Mouse (Mus musculus): ENCODE results near the gene Cd79b.

The Cd79b gene

DNA sequence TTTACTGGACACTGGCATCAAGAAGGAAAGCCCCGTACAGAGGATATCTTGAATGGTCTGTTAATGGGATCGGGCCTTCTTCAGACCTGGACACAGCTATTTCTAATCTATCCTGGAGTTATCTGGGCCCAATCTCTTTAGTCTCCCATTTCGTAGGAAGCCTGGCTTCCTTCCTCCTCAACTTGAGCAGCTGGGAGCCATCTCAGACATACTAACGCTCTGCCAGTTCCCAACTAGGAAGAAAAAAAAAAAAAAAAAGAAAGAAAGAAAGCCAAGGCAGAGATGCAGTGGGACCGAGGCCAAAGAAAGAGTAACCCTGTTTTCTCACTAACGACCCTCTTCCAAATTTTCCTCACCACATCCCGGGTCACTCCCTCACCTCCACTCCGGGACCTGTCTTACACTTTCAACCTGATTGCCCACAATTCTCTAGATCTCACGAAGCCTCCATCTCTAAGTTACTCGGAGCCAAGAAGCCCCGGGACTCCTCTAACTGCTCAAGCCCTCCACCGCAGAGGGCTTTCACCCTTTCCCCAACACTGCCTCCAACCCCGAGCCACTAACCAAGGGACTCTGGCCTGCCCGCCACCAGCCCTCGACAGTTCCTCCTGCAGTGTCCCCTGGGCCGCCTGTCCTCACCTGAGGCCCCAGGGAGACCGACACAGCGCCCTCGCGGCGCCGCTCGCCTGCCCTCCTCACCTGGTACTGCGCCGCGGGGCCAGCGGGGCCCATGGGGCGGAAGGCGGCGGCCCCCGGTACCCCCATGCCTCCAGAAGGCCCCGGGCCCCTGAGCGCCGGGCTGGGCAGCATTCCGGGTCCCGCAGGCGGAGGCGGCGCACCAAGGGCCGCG is 42.5 kb downstream of the Cd79b start:
- no peak for DNase-seq

DNA sequence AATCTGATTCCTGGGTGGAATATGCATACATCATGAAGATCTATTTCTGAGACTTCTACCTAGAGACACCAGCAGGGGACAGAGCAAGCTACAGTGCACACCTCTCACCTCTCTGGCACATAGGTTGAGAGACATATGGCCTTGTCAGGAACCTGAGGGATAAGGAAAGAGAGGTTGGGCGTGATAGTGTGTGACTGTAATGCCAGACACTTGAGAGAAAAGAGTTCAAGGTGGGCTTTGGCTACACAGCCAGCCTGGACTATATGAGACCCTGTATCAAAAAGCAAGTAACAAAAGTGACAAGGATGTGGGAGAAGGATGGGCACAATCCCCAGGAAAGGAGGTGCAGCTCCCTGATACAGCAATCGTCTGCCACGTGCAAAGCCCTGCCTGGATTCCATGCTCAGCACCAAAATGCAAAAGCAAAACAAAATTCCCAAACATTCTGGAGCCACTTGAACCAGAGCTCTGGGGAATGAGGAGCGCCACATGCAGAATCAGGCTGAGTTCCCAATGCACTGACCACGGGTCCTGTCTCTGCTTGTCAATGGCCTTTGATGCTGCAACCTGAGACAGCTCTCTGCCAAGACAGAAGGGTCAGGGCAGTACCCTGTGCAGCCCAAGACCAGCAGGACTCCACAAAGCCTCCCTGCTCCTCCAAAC is 43.3 kb downstream of the Cd79b start:
- DNase-seq: no peak

DNA sequence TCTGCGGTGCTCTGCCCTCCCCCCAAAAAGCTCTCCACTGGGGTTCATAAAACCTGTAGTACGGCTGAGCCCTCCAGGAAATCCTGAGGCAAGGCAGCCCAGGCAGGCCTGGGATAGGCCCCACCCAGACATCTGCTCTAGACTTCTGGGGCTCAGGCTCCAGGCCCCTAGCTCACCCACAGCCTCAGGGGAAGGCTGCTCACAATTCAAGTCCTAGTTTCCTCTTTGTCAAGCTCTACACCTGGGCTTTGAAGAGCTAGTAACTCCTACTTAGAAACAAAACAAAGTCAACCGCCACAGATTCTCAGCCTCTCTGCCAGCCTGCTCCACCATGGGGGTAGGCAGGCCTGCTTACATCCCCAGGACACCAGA is 45.5 kb downstream of the Cd79b start:
- no peak for DNase-seq

DNA sequence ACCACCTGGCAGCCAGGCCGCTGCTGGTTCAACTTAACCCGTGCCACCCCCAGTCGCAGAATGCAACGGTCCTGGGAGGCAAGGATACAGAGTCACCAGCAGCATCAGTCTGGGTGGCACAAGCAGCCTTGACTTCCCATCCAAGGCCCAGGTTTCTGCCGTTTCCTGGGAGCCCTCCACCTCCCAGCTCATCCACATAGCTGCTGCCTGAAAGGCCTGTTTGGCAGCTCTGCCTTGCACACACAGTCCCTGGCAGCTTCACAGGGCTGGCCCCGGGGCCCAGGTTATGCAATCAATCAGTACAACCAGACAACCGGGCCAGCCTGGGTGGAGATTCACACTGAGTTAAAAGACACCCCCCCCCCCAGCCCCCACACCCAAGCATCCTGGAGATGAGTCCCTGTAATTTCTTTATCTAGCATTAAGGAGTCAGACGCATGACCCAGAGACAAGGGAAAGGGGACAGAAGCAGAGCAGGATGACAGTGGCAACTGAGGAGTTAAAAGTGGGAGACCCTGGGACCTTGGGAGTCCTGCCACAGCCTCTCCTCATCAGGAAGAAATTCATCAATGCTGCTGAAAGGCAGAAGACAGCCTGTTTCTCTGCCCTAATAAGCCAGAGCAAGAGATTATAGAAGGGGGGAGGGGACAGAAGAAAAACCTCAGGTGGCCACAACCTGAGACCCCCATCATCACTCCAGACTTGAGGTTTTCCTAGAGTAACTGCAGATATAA is 46.1 kb downstream of the Cd79b start:
- peak; percentile 67 for DNase-seq

DNA sequence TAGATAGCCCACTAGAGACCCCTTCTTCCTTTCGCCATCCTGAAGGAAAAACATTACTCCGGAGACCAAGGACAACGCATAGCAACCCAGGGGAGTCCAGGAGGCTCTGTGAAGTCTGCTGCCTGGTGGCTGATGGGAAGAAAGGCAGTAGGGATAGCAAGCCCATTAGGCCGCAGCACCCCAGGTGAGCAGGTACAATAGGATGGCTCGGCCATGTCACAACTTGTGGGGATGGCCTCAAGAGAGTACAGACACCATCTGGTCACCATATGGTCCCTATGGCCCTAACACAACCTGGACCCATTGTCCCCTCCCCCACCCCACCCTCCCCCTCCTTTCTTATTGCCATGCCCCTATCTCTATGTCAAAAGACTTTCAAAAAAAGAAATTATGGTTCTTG is 46.7 kb downstream of the Cd79b start:
- DNase-seq: no peak

DNA sequence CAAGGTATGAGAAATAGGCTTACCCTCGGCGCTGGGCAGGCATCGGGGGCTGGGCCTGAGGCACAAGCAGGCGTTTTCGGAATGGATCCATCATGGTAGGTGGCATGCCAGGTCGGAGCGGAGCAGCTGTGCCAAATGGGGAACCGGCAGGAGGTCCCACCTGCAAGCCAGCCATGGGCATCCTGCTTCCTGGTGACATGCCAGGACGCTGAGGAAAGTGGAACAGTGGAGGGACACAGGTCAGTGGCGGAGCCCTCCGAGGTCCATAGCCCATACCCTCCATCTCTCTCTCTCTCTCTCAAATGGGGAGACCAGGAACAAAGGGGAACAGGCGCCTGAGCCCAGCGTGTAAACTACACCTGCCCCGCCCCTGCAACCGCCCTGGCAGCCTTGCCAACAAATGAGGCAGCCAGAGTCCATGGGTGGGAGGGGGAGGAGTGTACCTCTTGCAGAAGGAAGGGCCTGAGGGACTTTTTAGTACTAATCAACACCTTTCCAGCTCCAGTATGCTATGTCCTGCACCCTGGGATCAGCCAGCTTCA is 47.2 kb downstream of the Cd79b start:
- no peak for DNase-seq

DNA sequence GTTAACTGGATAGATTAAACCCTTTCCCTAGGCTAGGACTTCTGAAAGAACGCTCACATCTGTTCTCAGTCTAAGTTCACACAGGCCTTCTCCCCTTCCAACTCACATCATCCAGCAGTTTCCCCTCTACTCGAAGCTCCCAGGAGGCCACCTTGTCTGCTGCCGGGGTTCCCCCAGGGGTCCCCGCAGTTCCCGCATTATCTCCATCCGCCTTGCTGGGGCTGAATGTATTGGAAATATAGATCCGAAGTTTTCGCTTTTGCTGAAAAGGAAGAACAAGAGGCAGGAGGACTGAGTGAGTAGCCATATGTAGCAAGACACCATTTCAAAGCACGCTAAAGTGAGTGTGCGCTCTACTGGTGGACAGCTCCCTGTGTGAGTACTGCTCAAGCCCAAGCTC is 48.1 kb downstream of the Cd79b start:
- DNase-seq: no peak

DNA sequence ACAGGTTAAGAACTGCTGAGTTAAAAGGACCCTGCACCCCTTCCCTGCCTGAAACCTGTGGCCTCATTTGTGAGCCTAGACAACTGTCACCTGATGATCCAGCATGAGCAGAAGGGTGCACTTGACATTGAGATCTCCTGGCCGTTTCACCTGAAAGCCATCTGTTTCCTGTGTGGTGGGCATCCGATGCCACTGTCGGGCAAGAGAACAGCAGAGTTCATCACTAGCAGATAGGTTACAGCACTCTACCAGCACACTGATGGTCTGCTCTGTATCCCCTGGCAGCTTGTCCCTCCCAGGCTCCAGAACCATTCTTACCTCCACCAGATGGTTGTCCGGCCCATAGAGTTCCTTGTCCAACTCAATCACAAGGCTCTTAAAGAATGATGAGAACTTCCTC is 49.0 kb downstream of the Cd79b start:
- DNase-seq: no peak

DNA sequence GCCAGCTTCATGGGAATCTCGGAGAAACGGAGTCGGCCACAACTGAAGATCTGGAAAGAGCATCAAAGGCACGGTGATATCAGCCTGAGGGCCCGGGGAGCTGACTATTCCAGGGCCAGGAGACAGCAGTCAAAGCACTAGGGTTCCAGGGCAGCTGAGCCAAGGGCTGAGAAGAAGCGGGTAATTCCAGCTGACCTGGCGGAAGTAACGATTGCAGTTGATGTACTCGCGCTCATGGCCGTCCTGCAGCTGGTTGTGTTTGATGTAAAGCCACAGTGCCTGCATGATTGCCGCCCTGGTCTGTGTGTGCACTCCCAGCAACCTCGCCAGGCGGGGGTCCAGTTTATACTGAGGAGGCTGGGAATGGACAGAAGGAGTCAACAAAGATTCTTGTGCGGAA is 49.6 kb downstream of the Cd79b start:
- DNase-seq: no peak

DNA sequence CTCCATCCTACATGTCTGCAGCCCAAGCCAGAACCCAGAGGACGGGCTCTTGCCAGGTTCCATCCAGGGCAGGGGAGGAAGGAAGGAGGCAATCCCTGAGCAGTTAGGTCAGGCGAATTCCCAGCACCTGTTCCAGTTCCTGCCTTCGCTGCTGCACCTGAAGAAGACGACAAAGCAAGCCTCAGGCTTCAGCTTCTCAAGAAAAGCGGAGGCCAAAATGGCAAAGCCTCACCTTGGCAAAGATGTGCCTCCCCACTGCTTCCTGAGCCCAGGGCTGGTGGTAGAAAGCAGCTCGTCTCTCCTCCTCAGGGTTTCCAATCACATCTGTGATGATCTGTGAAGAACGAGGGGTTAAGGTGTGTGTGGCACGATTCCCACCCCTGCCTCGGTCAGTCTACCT is 50.6 kb downstream of the Cd79b start:
- DNase-seq: no peak

Data from right cerebral cortex, adult 18-20 months (tissue).